Mouse (Mus musculus): Measurements from ENCODE around the gene A930018P22Rik. TPM values are rescaled to one million over a fixed set of nuclear protein-coding genes. Genes with fewer than 3 reads are reported as not detected.

The A930018P22Rik gene
- polyA plus RNA-seq, 1 experiment from 2014 or later: not detected

DNA sequence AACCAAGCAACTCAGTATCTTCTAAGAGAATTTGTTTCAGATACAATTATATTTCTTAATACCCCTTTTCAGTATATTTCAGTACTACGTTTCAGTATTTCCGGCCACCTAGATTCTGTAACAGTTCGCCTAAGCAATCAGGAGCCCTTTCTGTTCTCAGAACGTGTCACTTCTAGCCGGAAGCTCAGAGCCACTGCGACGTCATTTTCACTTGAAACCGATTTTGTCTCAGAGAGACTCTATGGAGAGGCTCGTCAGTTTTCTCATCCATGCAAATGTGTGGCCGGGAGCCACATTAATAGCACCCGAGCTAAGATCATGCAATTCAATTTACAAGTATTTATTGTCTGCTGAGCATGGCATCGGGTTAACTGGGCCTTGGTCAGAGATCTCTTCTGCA, 21.4 kb downstream of the A930018P22Rik start:
- H3K4me2 ChIP-seq (ENCODE audit: low read length): no peak overlapping the region
- no peak overlapping the region for H3K9ac ChIP-seq (ENCODE audit: low read depth, low read length)
- H3K27ac ChIP-seq (ENCODE audit: low read length): no peak overlapping the region
- no peaks in the 10 kb centered on the region for H3K27me3 ChIP-seq (ENCODE audit: control insufficient read depth, insufficient read depth, low read depth, low read length)
- H3K36me3 ChIP-seq (ENCODE audit: control insufficient read depth, insufficient read depth, low read length): peaks cover 5% of the 10 kb centered on the region; the same call in 1 of the 2 replicates
- 88% methylated on average over 12 of the region's 12 CpGs for WGBS
- H3K4me1 ChIP-seq (ENCODE audit: control insufficient read depth, insufficient read depth, low read length): no peaks in the 10 kb centered on the region
- no peak overlapping the region for H3K4me3 ChIP-seq (ENCODE audit: low read depth, low read length)
- no peak for ATAC-seq
- no peaks in the 10 kb centered on the region for H3K9me3 ChIP-seq (replicated peaks; ENCODE audit: control insufficient read depth, low read length, poor library complexity, severe bottlenecking)

DNA sequence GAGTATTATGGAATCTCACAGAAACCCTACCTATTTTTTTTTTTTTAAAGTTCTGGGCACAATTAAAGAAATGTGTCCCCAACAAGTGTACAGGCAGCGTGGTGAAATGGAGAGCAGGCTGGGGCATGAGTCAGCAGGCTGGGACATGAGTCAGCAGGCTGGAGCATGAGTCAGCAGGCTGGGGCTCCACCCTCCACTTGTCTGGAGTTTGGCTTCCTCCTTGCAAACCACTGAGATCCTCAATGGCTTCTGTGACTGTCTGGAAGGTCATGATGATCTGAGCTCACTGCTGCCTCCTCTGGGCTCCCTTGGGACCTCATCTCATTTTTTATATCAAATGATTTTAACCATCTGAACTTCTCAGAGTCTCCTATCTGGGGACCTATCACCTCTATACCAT, 23.4 kb downstream of the A930018P22Rik start:
- 91% methylated on average over 1 of the region's 1 CpGs for WGBS
- no peak overlapping the region for H3K27ac ChIP-seq (ENCODE audit: low read length)
- H3K27me3 ChIP-seq (ENCODE audit: control insufficient read depth, insufficient read depth, low read depth, low read length): no peaks in the 10 kb centered on the region
- H3K9ac ChIP-seq (ENCODE audit: low read depth, low read length): no peak overlapping the region
- H3K4me1 ChIP-seq (ENCODE audit: control insufficient read depth, insufficient read depth, low read length): no peaks in the 10 kb centered on the region
- H3K4me2 ChIP-seq (ENCODE audit: low read length): no peak overlapping the region
- H3K4me3 ChIP-seq (ENCODE audit: low read depth, low read length): no peak overlapping the region
- ATAC-seq: no peak
- H3K9me3 ChIP-seq (replicated peaks; ENCODE audit: control insufficient read depth, low read length, poor library complexity, severe bottlenecking): no peaks in the 10 kb centered on the region
- peaks cover 14% of the 10 kb centered on the region; the same call in 1 of the 2 replicates for H3K36me3 ChIP-seq (ENCODE audit: control insufficient read depth, insufficient read depth, low read length)

DNA sequence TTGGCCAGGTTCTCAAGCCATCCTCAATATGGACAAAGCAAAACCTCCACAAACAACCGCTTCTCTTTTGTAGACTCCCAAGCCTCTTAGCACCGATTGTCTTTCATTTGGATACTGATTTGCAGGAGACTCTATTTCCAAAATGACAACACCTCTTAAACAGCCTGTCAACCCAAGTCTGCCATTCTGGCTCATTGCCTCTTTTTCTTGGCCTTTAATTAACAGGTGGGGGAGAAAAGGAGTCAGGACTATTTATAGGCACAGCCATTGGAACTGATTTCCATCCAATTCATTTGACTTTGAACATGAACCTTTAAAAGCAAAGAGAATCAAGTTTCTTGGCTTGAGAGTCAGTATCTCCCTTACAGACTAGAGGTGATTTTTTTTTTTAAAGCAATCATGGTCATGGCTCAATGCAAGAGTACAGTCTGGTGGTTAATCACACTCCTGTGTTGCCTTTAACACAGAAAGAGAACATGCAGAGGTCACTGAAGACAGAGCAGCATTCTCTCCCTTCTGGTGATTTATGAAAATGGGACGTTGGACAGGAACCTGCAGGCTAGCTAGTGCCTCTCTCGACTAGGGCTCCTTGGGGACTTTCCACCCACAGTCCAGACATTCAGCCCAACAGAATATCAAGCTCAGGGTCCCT, 25.5 kb downstream of the A930018P22Rik start:
- Histone ChIP-seq H3K4me3 (ENCODE audit: low read depth, low read length) (no peak overlapping the region), H3K4me2 (ENCODE audit: low read length) (no peak overlapping the region), H3K9ac (ENCODE audit: low read depth, low read length) (no peak overlapping the region), H3K36me3 (ENCODE audit: control insufficient read depth, insufficient read depth, low read length) (peaks cover 31% of the 10 kb centered on the region), H3K27ac (ENCODE audit: low read length) (no peak overlapping the region), H3K4me1 (ENCODE audit: control insufficient read depth, insufficient read depth, low read length) (no peaks in the 10 kb centered on the region), H3K9me3 (replicated peaks; ENCODE audit: control insufficient read depth, low read length, poor library complexity, severe bottlenecking) (no peaks in the 10 kb centered on the region), H3K27me3 (ENCODE audit: control insufficient read depth, insufficient read depth, low read depth, low read length) (no peaks in the 10 kb centered on the region)
- WGBS: 70% methylated on average over 4 of the region's 4 CpGs
- no peak for ATAC-seq

DNA sequence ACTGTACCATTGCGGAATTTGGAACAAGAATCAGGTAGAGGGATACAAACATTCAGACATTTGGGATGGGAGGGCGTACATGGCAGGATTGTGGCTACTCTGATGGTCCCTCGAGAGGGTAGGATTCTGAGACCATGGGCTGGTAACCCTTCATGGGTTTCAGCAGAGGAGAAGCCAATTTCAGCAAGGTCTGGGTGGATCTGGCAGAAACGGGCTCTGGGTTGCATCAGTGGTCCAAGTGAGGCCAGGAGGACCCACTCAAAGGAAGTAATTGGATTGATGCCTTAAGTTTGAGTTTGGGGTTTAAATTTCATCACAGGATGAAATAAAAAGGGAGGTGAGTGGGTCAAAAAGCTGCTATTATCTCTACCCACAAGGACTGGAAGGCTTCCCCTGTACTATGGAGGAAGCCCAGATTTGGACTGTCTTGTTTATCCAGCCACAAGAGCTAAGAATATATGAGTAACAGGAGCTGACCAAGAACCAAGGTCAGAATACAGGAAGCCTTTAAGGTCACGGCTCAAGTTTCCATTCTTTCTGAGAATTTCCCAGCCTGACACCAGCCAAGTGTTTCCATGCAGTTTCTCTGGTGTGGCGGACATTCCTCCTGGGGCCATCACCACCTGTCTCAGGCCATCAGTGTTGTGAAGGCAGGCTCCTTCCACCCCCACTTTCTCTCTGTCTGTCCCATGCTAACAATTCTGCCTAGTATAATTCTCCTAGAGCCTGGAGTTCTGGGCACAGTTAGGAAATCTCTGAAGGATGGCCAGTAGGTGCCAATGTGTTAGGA, 28.2 kb downstream of the A930018P22Rik start:
- no peak for ATAC-seq
- 90% methylated on average over 6 of the region's 6 CpGs for WGBS
- no peaks in the 10 kb centered on the region for H3K9me3 ChIP-seq (replicated peaks; ENCODE audit: control insufficient read depth, low read length, poor library complexity, severe bottlenecking)
- H3K27me3 ChIP-seq (ENCODE audit: control insufficient read depth, insufficient read depth, low read depth, low read length): no peaks in the 10 kb centered on the region
- no peak overlapping the region for H3K9ac ChIP-seq (ENCODE audit: low read depth, low read length)
- no peak overlapping the region for H3K4me3 ChIP-seq (ENCODE audit: low read depth, low read length)
- H3K27ac ChIP-seq (ENCODE audit: low read length): no peak overlapping the region
- no peak overlapping the region for H3K4me2 ChIP-seq (ENCODE audit: low read length)
- no peaks in the 10 kb centered on the region for H3K4me1 ChIP-seq (ENCODE audit: control insufficient read depth, insufficient read depth, low read length)
- peaks cover 36% of the 10 kb centered on the region for H3K36me3 ChIP-seq (ENCODE audit: control insufficient read depth, insufficient read depth, low read length)

DNA sequence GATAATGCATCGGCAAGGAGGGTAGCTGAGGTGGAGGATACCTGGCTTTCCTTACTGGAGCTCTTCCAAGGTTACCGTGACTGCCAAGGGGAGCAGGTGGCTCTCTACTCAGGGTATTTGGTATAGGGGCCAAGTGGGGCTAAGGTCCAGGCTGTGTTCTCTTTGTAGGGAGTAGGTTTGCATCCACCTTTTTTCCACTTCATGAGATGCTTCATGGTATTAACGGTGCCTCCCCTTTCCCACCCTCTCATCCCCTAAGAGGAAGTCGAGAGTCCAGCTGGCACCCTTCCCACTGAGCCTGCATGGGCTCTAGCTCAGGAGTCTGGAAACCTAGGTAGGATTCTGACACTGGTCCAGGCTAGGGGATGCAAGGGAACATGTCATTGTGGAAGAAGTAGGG, 30.8 kb downstream of the A930018P22Rik start:
- Histone ChIP-seq H3K27ac (ENCODE audit: low read length) (no peak overlapping the region), H3K4me2 (ENCODE audit: low read length) (no peak overlapping the region), H3K9ac (ENCODE audit: low read depth, low read length) (no peak overlapping the region), H3K27me3 (ENCODE audit: control insufficient read depth, insufficient read depth, low read depth, low read length) (no peaks in the 10 kb centered on the region), H3K4me3 (ENCODE audit: low read depth, low read length) (no peak overlapping the region), H3K4me1 (ENCODE audit: control insufficient read depth, insufficient read depth, low read length) (no peaks in the 10 kb centered on the region), H3K36me3 (ENCODE audit: control insufficient read depth, insufficient read depth, low read length) (peaks cover 33% of the 10 kb centered on the region), H3K9me3 (replicated peaks; ENCODE audit: control insufficient read depth, low read length, poor library complexity, severe bottlenecking) (no peaks in the 10 kb centered on the region)
- WGBS: 76% methylated on average over 4 of the region's 4 CpGs
- no peak for ATAC-seq

DNA sequence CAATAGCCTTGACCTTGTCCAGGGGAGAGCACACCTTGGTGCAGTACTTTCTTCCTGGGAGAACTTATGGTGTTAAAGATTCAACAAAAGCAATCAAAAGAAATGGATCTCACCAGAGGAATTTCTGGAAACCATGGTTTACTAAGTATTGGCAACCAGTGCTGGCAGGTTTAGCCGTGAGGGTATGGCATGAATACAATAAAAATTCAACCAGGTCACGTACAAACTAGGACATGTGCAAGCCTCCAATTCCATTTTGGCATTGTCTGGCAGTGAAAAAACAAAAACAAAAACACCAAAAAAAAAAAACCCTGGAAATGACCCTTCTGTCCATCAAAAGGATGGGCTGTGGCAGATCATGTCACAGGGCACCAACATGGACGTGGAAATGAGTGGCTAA, 31.3 kb downstream of the A930018P22Rik start:
- H3K4me3 ChIP-seq (ENCODE audit: low read depth, low read length): no peak overlapping the region
- no peak overlapping the region for H3K9ac ChIP-seq (ENCODE audit: low read depth, low read length)
- no peaks in the 10 kb centered on the region for H3K9me3 ChIP-seq (replicated peaks; ENCODE audit: control insufficient read depth, low read length, poor library complexity, severe bottlenecking)
- no peak overlapping the region for H3K27ac ChIP-seq (ENCODE audit: low read length)
- no peaks in the 10 kb centered on the region for H3K27me3 ChIP-seq (ENCODE audit: control insufficient read depth, insufficient read depth, low read depth, low read length)
- H3K4me1 ChIP-seq (ENCODE audit: control insufficient read depth, insufficient read depth, low read length): no peaks in the 10 kb centered on the region
- no peak overlapping the region for H3K4me2 ChIP-seq (ENCODE audit: low read length)
- WGBS: 88% methylated on average over 3 of the region's 3 CpGs
- H3K36me3 ChIP-seq (ENCODE audit: control insufficient read depth, insufficient read depth, low read length): peaks cover 31% of the 10 kb centered on the region
- ATAC-seq: no peak

DNA sequence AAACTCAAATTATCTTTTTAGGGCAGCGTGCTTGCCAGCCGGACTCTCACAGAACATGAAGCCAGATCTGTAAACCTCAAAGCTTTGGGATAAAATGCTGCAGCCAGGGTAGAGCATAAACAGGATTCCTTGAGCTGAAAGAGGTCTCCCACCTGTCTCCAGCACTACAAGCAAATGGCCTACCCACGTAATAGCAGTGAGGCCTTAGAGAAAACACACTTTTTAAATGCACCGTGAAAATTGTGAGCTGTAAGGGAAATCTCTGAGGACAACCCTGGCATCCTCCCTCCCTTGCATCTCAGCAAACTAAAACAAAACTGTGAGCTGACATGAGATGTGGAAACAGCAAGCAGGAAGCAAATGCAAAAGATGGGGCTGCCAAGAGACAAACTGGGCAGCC, 35.3 kb downstream of the A930018P22Rik start:
- no peak overlapping the region for H3K4me3 ChIP-seq (ENCODE audit: low read depth, low read length)
- H3K27ac ChIP-seq (ENCODE audit: low read length): no peak overlapping the region
- no peaks in the 10 kb centered on the region for H3K9me3 ChIP-seq (replicated peaks; ENCODE audit: control insufficient read depth, low read length, poor library complexity, severe bottlenecking)
- H3K9ac ChIP-seq (ENCODE audit: low read depth, low read length): no peak overlapping the region
- no peak overlapping the region for H3K4me2 ChIP-seq (ENCODE audit: low read length)
- H3K36me3 ChIP-seq (ENCODE audit: control insufficient read depth, insufficient read depth, low read length): peaks cover 9% of the 10 kb centered on the region
- no peaks in the 10 kb centered on the region for H3K27me3 ChIP-seq (ENCODE audit: control insufficient read depth, insufficient read depth, low read depth, low read length)
- WGBS: 73% methylated on average over 4 of the region's 4 CpGs
- ATAC-seq: no peak
- no peaks in the 10 kb centered on the region for H3K4me1 ChIP-seq (ENCODE audit: control insufficient read depth, insufficient read depth, low read length)

DNA sequence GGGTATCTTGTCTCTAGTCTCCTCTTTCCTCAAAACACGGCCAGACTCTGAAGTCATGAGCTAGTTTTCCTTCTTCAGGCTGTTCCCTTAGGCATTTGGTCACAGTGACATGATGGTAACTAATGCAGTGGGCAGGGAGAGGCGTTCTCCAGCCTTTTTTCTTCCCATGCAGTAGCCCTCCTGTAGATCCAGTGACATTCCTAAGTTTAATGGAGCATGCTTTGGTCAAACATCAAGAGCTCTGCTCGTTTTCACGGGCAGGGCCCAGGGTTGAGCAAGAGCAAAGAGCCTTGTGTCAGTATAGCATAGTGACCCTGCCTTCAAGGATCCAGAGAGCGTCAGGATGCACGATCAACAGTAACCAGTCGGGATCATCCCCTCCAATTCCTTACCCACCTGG, 40.8 kb downstream of the A930018P22Rik start:
- ATAC-seq: no peak

DNA sequence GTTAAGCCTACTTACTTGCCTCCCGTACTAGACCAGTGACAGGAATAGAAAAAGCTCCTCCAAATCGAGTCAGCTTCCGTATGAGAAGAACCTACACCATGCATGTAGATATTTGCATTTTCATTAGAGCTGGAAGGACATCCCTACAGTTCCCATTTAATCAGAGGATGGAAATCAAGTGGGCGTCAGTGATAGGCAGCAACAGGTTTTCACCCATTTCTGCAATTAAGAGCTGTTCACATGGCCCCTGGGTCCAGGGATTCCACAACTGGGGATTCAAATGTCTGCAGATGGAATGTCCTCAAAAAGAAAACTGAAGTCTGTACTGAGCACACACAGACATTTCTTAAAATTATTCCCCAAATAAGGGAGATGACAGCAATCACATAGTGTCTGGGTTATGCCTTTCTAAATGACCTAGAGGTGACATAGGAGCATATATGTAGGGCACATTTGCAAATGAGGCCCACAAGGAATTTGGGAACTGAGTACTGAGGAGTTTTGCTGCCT, 41.5 kb downstream of the A930018P22Rik start:
- no peak overlapping the region for H3K27ac ChIP-seq (ENCODE audit: low read length)
- no peak for ATAC-seq
- no peaks in the 10 kb centered on the region for H3K9me3 ChIP-seq (replicated peaks; ENCODE audit: control insufficient read depth, low read length, poor library complexity, severe bottlenecking)
- peaks cover 14% of the 10 kb centered on the region for H3K36me3 ChIP-seq (ENCODE audit: control insufficient read depth, insufficient read depth, low read length)
- no peak overlapping the region for H3K4me2 ChIP-seq (ENCODE audit: low read length)
- 89% methylated on average over 4 of the region's 4 CpGs for WGBS
- no peaks in the 10 kb centered on the region for H3K27me3 ChIP-seq (ENCODE audit: control insufficient read depth, insufficient read depth, low read depth, low read length)
- H3K9ac ChIP-seq (ENCODE audit: low read depth, low read length): no peak overlapping the region
- peaks cover 11% of the 10 kb centered on the region; the same call in 1 of the 2 replicates for H3K4me1 ChIP-seq (ENCODE audit: control insufficient read depth, insufficient read depth, low read length)
- no peak overlapping the region for H3K4me3 ChIP-seq (ENCODE audit: low read depth, low read length)

More for the DNA sequence above, 40.8 kb downstream of the A930018P22Rik start:
- Histone ChIP-seq H3K9me3 (replicated peaks; ENCODE audit: control insufficient read depth, low read length, poor library complexity, severe bottlenecking) (no peaks in the 10 kb centered on the region), H3K4me3 (ENCODE audit: low read depth, low read length) (no peak overlapping the region), H3K27me3 (ENCODE audit: control insufficient read depth, insufficient read depth, low read depth, low read length) (no peaks in the 10 kb centered on the region), H3K27ac (ENCODE audit: low read length) (no peak overlapping the region), H3K4me2 (ENCODE audit: low read length) (no peak overlapping the region), H3K9ac (ENCODE audit: low read depth, low read length) (no peak overlapping the region), H3K4me1 (ENCODE audit: control insufficient read depth, insufficient read depth, low read length) (peaks cover 8% of the 10 kb centered on the region; the same call in 1 of the 2 replicates), H3K36me3 (ENCODE audit: control insufficient read depth, insufficient read depth, low read length) (peaks cover 14% of the 10 kb centered on the region)
- 84% methylated on average over 7 of the region's 7 CpGs for WGBS
